Mouse (Mus musculus): ENCODE data around the gene Morc2a.

The Morc2a gene

DNA sequence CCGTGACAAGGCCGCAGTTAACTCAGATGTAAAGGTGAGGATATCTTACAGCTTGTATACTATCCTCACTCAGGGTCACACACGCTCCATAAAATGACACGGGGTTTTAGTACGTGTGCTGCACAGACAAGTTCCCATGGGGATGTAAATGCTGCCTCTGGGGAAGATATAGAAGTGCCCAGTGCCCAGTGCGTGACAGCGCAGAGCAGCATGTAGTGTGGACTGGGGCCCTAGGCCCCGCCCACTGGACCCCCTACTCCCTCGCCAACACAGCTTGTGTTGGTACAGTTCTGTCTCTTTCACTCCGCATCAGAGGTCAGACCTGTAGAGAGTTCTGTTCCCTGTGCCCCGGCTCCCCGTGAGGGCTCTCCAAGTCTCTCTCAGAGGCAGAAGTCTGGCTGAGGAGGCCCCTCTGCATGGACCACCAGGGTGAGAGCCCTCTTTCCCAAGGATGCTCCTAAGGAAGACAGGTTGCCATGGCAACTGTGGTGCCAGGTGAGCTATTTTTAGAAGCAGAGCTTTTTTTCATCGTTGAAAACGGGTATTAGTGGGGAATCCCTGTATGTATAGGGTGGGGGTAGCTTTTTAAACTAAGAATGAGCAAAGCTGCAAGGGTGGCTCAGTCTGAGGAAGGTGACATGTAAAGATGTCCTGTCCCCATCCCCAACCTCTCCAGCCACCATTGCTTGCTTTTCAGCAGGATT is 85.1 kb downstream of the Morc2a start:
- DNase-seq (ENCODE audit: low read depth, low spot score): no peak

DNA sequence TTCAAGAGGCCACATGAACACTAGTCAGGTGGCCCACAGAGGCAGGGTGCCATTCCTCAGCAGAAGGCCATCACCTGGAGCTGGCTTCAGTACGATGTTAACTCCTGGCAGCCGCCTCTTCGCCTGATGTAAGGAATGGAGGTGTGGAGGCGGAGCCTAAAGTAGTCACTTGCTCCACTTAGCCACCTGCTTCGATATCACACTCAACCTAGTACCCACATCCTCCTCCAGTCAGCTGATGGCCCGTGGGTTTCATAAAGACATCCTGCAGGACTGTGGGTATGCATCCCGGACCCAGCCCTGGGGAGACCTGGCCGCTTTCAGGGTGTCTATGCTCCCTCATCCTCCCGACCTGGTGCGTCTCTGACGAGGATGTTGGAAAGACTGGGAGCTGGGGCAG is 86.7 kb downstream of the Morc2a start:
- DNase-seq (ENCODE audit: low read depth, low spot score): no peak

DNA sequence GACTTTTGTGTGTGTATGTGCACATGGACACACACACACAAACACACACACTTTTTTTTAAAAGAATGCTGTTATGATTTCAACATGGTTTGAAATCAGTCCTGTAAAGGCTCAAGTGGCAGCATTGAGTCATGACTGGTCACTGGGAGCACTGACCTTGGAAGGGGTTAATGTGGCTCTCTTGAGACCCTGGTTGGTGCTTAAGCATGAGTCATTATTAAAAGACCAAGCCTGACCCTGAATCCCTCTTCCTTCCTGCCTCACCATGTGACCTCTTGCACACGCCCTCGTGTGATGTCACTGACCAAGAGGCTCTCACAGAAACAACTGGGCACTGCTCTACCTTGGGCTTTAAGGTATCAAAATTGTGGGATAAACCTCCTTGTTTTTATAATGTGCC is 89.8 kb downstream of the Morc2a start:
- DNase-seq (ENCODE audit: low read depth, low spot score): no peak

All from CD4-positive, CD25-positive, alpha-beta regulatory T cell, adult 2 months (primary cell).